Mouse (Mus musculus): ENCODE data around the gene Il7r.

- TF ChIP-seq ZNF384 (IDR thresholded peaks at IDR 0.05; ENCODE audit: low read depth, low read length): no peak
- no peak for TF ChIP-seq MAFK (IDR thresholded peaks at IDR 0.05; ENCODE audit: insufficient read depth, low read depth, low read length)
- TF ChIP-seq HCFC1 (IDR thresholded peaks at IDR 0.05; ENCODE audit: borderline replicate concordance, insufficient read depth, low read length): no peak
- no peak for TF ChIP-seq CHD2 (IDR thresholded peaks at IDR 0.05; ENCODE audit: low read depth, low read length)
- no peak for TF ChIP-seq ZC3H11A (IDR thresholded peaks at IDR 0.05; ENCODE audit: borderline replicate concordance, low read depth, low read length)
These were observed 66.4 kb downstream of the Il7r start for GRCm38 (mm10) chr15:9463521-9464027.

Measured in ES-E14 (cell line).